Mouse (Mus musculus): ENCODE results near the gene Lrrc19. TPM values are rescaled to one million over a fixed set of nuclear protein-coding genes. Genes with fewer than 3 reads are reported as not detected.

Gene Lrrc19
- total RNA-seq, 2 experiments from 2014 or later: not detected

DNA sequence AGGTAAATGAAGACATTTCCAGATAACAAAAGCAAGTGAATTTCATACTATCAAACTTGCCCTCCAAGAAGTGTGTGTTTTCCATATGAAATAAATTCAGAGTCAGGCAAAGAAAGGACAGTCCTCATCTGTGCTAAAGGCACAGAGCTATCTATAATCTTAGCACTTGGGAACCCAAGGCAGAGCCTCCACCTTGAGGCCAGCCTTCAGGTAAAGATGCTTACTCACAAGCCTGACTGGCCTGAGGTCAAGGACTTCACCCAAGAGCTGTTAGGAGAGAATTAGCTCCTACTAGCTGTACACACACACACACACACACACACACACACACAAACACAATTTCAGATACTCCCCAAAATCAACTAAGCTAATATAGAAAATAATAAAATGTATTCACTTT, 57.2 kb downstream of the Lrrc19 start:
- no peak for DNase-seq
- intact Hi-C loops (cut with DNase I): no loop called here

DNA sequence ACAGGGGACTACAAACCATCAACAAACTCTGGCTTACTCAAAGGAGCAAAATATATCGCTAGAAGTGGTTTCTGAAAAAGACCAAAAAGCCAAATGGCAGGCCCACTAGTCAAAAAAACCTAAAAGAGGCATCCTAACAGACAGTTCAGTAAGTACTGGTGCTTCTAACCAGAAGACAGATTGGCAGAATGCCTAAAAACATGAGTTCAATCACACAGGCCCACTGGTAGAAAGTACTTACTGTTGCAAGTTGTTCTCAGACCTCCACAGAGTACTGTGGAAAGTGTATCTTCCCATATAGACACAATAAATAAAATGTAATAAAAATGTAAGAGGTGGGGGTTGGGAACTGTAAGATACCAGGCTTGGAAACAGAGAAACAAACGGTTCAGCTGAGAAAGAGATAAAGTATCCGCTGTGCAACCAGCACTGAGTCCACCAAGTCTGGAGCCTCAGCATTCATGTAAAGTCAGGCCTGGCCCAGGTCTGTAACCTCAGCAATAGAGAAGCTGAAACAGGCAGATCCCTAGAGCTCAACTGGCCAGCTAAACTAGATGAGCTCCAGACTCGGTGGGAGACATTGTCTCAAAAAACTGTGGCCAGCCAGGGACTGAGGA, 58.1 kb downstream of the Lrrc19 start:
- intact Hi-C loops (cut with DNase I): no loop called here
- no peak for DNase-seq

Small RNA genes within 50 kb of the gene (microRNA-seq; reads per million reads assigned to microRNA genes)
- gene Mir872: 1,204 to 1,294 reads per million in 2 experiments

Other genes starting within 250 kb of the Lrrc19 start
- not detected for gene Gm10306, start 93.6 kb downstream of the Lrrc19 start, total RNA-seq (2021)
- gene Caap1, start 93.3 kb downstream of the Lrrc19 start, total RNA-seq (2021): 1 to 10 TPM; 4.7 to 6.4 TPM
- gene Plaa, start 46.9 kb downstream of the Lrrc19 start, total RNA-seq (2021): 10 to 100 TPM; 48.7 to 49.1 TPM
- 1 to 10 TPM; 6.8 to 7.4 TPM for gene Ift74, start 35.7 kb downstream of the Lrrc19 start, total RNA-seq (2021)
- gene Tek, start 89.1 kb upstream of the Lrrc19 start, total RNA-seq (2021): 10 to 100 TPM; 61.1 to 69.4 TPM